Mouse (Mus musculus): ENCODE results near the gene Sec14l5.

Sec14l5 gene

DNA sequence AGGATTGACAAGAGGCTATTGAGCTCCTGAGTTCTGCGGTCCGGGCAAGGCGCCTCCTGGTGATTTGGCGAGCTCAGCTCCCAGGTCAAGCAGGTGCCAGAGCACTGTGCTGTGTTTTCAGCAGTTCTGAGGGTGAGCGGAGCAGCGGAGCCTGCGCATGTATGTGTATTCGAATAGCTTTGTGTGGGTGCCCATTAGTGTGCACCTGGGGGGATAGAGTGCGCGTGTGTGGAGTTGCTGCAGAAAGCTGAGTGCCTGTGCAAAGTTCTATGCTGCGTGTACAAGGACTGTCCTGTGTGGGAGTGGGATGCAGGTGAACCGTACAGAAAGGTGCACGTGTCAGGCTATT is at the start of gene Sec14l5:
Gene Sec14l5, plus strand, starts transcription at position 73 of the 349 bp plus-strand sequence.
- no peak for DNase-seq

DNA sequence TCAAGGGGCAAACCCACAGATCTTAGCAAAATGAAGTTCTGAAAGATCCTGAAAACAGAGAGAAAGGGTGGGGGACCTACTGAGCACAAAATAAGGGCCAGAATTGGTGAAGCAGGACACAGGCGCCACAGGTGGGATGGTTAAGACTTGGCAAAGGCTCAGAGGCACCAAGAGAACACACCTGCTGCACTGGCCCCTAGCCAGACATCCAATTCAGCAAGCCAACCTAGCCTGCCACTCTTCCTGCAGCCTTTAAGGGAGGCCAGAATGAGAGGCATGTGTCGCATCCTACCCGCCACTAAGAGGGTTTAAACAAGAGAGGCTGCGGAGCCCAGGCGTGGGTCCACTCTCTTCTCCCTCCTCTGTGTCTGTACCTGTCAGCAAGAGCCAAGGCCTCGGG is 45.9 kb upstream of the Sec14l5 start:
- DNase-seq, result no peak

DNA sequence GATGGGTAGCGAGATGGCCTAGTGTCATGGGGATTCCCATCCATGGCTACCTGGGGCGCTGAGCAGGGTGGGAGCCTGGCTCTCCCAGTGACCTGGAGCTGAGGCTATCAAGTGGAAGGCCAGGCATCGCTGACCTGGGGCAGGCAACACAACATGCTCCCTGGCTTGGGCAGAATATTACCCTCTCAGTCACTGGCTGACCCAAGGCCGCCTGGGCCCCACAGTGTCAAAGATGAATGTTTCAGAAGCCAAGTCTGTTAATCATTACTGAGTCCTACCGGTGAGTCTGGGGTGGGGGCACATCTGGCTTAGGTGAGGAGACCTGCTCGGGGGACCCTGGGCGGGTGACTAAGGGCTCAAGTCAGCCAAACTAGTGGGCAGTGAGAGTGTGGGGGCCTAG is 37.0 kb upstream of the Sec14l5 start:
- DNase-seq, result peak; percentile 34

DNA sequence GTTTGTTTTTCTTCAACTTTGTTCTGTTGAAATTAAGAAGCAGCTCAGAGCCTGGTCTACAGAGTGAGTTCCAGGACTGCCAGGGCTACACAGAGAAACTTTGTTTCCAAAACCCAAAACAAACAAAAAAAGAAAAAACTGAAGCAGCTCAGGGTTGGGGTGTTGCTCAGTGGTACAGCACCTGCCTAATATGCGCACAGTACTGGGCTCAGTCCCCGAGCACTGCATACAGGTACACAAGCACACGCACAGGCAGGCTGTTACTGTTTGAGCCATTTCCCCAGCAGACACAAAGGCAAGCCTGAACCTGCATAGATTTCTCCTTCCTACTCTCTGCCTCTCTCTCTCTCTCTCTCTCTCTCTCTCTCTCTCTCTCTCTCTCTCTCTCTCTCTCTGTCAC is 35.9 kb upstream of the Sec14l5 start:
- no peak for DNase-seq

DNA sequence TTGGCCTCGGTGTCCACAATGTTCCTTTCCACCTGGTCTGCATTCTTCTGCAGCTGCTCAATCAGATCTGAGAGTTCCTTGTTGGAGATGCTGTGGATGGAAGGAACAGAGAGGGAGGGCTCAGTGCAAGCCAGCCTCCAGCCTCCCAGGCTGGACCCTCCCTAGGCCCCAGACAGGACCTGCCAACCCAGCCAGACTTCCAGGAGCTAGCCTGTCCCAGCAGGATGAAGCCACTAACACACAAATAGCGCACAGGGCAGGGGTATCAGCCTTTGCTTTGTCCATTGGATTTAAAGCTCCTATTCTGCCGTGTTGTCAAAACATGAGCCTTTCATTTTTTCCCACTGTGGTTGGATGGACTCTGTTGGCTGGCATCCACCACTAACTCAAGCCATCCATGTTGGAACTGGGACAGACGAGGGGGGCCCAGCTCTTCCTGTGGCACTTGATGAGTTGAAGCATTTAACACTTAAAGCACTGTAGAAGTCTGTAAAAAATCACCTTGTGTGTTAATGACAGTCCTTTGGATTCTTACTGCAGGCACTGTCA is 33.8 kb upstream of the Sec14l5 start:
- no peak for DNase-seq

DNA sequence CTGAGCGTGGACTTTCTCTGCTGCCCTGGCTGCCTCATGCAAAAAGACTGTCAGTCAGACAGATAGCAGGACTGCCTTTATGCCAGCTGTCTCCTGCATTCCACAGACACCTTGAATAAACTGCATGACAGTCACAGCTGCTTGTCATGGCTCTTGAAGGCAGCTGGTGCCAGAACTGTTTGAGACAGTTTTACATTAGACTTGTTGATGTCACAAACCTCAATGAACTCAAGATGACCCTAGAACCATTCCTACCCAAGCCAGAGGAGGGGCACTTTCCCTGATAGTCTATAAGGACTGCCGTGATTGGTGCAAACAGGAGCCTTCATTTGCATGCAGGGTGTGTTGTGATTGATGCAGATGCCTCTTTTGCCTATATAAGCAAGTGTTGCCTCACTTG is 33.3 kb upstream of the Sec14l5 start:
- no peak for DNase-seq

DNA sequence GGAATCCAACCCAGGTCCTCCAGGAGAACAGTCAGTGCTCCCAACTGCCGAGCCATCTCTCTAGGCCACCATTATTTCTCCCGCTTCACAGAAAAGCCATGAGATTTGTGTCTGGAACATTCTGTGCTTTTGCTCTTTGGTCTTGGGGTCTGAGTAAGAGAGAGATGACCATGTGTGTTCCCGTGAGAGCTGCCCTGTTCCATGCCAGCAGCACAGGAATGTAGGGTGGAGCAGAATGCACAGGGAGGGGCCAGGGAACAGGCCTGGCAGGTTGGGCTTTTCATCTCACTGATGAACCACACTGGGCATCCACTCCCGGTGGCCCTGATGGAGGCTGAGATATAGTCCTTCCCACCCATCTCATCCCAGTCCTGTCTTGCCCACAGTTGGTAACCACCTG is 27.5 kb upstream of the Sec14l5 start:
- no peak for DNase-seq

DNA sequence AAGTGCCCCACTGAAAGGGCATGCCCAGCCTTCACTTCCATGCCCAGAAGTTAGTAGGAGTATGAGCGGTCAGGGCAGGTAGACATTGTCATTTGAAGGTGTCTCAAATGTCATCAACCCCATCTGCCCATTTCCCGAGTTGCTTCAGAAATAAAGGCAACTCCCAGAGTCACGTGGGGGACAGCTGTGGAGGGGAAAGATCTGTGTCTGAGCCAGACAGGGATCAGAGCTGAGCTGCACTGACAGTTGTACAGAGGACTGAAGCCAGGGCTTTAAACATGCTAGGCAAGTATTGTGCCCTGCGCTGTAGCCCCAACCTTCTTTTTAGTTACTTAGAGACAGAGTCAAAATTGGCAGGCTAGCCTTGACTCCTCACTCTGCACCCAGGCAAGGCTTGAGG is 27.1 kb upstream of the Sec14l5 start:
- no peak for DNase-seq

DNA sequence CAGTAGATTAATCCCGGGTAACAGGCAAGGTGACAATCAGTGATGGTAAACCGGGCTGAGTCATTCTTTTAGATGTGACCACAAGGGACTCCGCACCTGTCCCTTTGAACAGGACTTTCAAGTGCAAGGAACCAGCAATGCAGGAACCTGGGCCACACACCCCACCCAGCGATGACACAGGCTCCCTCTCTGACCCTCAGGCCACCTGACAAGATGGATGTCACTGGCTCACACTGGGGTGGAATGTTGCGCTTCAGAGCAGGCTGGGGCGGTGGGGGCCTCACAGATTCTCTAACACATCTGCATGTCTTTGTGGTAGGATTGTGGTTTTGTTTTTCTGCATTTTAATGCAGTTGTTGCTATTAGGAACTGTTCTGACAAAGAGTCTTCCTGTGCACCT is 23.4 kb upstream of the Sec14l5 start:
- DNase-seq, result no peak

DNA sequence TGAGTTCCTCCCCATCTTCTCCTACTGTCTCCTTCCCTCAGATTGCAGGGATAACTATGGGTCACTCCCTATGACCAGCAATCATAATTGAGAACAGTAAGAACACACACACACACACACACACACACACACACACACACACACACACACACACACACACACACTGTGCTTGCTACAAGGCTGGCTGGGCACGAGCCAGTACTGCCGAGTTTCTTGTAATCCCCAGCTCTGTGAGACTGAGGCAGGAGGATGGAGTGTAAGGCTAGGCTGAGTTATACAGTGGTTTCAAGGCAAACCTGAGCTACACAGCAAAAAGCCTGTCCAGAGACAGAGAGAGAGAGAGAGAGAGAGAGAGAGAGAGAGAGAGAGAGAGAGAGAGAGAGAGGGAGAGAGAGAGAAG is 16.7 kb upstream of the Sec14l5 start:
- no peak for DNase-seq

DNA sequence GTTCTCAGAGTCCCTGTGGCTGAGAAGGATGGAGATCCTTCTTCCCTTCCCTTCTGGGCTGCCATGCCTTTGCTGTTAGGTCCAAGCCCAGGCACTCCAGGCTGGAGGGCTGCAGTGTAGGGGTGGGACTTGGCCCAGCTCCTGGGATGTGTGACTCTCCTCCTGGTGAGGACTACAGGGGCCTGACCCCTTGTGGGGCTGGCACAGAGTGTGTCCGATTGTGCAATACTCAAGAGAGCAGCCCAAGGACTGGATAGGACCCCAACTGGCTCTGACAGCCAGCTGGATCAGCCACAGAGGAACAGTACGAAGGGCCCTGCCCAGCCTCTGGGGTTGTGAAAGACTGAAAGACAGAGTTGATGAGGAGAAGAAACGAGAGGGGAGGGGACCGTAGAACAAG is 16.1 kb upstream of the Sec14l5 start:
- DNase-seq, result peak; percentile 31

DNA sequence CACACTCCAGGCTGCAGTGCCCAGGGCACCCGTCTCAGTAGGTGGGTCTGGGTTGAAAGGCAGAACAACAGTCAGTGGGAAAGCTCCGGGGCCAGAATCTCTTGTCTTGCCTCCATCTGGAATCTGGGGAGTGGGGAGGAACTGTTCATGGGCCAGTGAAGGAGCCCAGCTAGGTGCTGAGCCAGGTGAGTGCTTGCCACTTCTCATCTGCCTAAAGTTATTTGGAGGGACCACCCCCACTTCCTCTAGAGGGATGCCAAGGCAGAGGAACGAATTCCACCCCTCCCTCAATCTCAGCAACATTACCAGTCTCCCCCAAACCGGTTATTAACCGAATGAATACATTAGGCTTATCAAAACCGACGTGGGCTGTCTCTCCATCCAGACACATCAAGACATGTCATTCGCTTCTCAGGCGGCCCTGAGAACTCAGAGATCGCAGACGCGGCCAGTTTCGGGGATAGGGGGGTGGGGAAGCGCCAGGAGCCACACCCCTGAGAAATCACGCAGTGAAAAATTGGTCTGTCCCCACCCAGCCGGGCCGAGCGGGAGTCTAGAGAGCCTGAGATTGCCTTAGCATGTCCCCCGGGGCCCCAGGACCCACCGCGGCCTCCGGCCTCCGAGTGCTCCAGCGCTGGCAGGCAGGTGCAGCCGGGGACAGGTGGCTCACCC is 15.5 kb upstream of the Sec14l5 start:
- DNase-seq, result no peak

DNA sequence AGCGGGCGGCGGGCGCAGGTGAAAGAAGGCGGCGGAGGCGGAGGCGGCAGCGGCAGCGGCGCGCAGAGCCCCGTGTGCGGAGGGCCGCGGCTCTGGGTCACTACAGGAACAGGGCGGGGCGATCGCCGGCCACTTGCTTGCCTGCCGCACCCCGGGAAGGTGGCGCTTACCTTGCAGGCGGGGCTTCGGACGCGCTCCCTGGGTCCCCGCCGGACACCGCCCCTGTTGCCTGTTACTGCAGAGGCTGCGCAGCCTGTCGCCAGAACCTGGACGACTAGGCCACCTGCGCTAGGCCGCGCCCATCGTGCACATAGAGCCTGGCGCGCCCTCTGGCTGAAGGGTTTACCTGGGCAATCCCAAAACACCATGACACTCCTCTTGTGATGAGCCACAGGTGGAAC is 14.5 kb upstream of the Sec14l5 start, which contains the start of gene Ppl:
Gene Ppl, minus strand, starts transcription at position 21 of the 401 bp plus-strand sequence.
- peak; percentile 93 for DNase-seq

DNA sequence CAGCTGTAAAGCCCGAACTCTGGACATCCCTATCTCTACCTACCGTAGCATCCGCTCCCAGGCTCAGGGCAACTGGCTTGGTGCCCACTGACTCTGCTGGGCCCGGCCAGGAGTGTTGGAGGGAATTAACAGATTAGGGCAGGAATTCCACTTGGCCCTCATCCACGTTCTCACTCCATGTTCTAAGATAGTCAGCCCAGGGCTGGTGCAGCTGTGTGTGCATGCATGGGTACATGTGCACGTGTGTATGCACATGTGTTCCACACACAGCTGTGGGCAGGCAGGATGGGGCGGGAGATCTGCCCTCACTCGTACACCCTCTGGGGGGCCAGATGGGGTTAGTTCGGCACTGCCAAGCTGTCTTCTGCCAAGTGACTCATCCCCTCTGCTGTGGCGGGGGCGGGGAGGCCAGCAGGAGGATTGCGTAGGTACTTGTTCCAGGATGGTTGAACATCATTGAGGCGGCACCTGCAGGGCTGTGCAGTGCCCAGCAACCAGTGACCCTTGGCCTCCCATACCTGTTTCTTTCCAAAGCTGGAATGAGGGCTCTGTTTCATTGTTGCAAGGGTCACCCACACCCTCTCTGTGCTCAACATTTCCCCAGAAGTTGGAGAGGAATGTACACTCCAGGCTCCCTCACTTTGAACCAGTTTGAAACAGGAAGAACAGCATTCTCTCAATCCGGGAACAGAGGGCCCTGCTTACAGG is 12.1 kb upstream of the Sec14l5 start:
- peak; percentile 66 for DNase-seq

DNA sequence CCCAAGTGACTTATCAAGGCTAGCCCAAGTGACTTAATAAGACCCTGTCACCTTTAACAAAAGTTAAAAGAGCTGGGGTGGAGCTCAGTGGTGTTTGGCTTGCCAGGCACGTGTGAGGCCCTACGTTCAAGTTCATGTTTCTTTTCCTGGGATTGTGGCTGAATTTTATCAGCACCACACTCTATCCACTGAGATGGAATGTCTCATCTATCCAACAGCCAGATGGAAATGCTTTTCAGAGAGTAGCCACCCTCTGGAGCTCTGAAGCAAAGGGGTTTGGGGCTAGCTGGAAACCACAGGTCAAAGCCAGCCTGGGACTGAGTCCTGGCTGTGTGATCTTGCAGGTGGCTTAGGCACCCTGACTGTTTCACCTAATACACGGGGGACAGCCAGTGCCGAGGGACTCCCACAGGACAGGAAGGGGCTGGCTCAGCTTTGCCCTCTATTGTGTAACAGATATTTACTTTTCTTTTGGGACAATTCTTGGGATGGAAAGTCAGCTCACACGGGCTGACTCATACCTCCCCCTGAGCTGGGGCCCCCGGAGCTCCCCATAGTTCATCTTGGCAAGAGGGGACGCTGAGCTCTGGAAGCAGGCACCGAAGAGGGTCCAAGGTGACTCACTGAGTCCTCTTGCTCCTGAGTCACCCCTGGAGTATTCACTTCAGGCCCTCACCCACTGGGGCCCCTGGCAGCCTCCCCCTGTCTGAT is 11.2 kb upstream of the Sec14l5 start:
- no peak for DNase-seq

DNA sequence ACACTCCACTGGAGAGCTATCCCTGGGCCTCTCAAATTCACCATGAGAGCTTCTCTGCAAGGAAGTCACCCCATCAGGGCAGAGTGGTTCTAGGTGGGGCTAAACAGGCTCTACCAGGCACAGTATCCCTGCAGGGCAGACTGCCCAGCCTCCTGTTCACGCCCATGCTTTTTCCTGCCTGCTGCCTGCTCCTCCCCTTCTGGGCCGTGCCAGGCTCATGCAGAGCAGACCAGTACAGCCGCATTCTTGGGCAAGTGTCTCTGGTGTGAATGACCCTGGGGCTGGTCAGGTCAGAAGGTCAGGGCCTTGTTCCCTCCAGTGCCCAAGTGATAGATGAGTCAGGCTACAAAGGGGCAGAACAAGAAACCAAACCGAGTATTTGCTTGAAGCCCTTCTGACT is 10.4 kb upstream of the Sec14l5 start:
- peak; percentile 75 for DNase-seq

DNA sequence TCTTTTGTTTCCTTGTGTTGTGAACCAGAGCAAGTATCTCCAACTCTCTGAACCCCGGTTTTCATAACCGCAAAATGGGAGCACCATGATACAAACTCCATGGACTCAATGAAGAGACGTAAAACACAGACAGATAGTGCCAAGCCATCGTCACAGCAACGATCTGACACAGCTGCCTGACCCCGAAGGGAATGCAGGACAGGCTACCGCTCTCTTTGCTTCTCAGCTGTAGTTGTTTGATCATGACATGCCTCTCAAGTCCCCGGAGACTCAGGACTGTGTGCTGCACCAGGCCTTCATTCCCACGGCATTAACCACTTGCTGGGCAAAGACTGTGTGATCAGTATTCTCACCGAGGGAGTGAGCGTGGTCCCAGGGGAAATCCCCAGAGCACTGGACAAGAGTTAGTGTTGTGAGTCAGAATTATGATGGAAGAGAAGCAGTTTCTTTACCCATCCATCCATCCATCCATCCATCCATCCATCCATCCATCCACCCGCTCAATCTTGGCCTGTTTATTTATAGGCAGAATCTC is 9.8 kb upstream of the Sec14l5 start:
- DNase-seq, result no peak

DNA sequence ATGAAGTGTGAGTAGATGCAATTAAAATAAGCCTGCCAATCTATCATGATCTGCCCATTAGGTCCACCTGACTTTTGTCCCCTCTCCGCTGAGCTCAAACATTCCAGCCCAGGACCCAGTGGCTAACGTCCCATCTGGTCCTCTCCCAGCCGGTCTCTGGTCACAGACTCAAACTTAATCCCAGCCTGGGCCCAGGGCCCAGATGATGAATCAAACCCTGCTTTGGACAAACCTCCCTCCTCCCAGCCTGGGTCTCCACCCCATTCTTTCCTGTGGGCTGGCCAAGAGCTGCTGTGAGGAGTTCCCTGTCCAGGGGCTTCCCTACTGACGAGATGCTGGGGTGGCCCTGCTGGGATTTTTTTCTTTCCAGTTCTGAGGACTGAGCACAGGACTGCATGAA is 7.2 kb upstream of the Sec14l5 start:
- DNase-seq, result no peak

DNA sequence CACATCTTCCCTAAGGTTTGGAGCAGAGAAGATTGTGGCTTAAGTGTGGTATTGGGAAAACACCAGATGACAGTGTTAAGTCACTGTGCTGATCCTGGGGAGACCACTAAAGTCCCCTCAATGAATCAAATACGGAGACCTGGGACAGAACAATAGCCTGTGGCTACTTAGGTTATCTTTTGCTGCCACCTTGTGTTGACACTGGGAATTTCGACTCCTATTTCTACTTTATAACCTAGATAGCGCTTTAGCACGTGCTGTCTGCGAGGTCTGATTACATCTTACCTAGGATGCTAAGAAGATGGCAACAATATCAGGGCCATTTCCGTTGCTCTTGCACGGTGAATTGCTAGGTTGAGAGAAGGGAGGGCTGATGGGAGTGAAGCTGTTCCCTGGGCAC is 1.3 kb upstream of the Sec14l5 start:
- peak; percentile 60 for DNase-seq

DNA sequence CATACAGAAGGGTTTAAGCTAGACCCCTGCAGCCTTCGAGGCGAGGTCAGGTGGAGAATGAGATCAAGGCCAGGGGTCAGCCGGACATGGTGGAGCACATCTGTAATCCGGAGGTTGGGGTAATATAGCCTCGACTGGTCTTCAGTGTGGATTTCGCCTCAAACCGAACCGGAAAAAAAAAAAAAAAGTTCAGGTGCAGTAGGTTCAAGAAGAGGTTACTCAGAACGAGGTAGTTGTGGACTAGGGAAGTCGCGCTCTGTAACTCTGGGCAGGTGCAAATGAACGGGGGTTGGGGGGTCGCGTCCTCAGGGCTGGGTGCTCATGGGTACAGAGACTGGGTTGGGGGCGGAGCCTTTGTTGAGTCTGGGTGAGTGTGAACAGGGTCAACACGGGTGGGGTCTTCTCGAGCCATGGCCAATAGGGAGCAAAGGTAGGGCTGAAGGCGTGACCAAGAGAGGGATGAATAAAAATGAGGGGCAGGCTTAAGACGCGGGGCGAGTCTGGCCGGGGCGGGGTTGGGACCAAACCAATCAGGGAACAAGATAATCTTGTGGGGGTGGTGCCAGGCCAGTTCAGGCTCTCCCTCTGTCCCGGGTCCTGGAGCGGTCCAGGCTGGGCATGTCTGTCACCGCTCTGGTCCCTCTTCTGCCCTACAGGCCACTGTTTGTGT is 407 bp upstream of the Sec14l5 start:
- DNase-seq, result peak; percentile 89

DNA sequence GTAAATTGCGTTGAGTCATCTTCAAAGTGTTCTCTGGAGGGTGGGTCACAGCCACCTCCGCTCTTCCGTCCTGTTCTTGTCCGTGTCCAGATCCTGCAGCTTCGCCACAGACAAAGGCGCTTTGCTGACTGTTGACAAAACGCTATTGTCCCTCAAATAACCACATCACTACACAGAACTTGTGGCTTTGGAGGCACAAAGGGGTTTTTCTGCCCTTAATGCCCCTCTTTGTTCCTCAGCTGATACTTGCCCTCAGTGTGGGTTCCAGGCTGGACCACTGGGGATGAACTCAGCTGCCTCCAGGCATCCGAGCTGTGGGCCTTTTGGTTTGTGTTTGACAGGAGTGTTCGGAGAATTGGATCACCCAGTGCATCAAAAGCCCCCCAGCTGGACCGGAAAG is 3.6 kb downstream of the Sec14l5 start:
- DNase-seq, result no peak

DNA sequence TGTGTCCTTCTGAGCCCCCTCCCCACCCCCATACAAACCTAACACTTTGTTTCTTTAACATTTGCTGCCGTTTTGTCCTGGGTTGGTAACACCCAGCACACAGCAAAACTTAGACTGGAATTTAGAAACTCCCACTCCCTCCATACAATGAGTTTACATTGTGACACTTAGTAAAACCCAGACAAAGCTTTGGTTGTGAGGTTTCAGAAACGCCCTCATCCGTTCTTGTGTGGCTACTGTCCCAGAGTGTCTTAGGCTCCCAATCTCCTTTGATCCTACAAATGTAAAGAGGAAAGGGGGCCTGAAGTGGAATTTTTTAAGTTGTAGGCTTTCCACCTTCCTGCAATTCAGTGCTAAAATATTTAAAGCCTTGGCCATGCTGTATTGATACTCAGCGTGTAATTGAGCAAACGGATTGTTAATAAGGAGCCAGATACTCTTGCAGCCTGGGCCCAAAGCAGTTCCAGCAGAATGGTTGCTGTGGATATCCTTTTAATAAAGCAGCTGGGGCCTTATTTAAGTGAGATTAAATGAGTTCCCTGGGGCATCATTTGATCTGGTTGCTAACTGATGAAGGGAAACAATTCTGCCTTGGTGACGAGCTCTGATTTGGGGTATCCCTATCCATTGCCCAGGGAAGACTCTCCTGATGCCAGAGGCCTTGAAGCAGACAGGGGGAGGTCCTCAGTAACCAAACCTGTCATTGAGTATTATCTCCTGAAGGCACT is 6.6 kb downstream of the Sec14l5 start:
- DNase-seq, result no peak
